Mouse (Mus musculus) lung, adult 2 months (tissue): Measurements from ENCODE around the gene Gramd4. TPM values are rescaled to one million over a fixed set of nuclear protein-coding genes. Genes with fewer than 3 reads are reported as not detected.
A peak's percentile ranks its signal among the peaks of the same experiment; 100 is the strongest.

Source experiments
- DNase-seq: peaks from one replicate; pipeline ENCODE4 v3.0.0; 2022
- H3K4me1 ChIP-seq: fragments of 200-500 bp; 2 replicates; pipeline ENCODE4 v1.6.1; 2011; ENCODE audit warnings: low read length; ENCODE audit not compliant: control insufficient read depth, insufficient read depth
- H3K4me3 ChIP-seq: fragments of 200-500 bp; replicated peaks from 2 replicates; pipeline ENCODE3; 2011; ENCODE audit warnings: low read depth, mild to moderate bottlenecking, control low read depth, low read length; ENCODE audit errors: extremely low read depth
- CTCF ChIP-seq: fragments of 200-500 bp; IDR thresholded peaks from 2 replicates; pipeline ENCODE4 v1.5.1; 2011; ENCODE audit warnings: mild to moderate bottlenecking, low read length, control low read depth; ENCODE audit not compliant: insufficient read depth
- POLR2A ChIP-seq: fragments of 200-500 bp; IDR thresholded peaks from 2 replicates; pipeline ENCODE4 v1.6.1; 2011; ENCODE audit warnings: low read depth, mild to moderate bottlenecking, control low read depth, low read length, borderline replicate concordance; ENCODE audit errors: extremely low read depth
- WGBS: fragments of 180-500 bp; shearing (Covaris S2); methylation state at CpG from one replicate; pipeline ENCODE4 v1.1.7; 2018; 5-methylcytosine and 5-hydroxymethylcytosine counted together
- polyA plus RNA-seq: library from polyadenylated mRNA; depleted of rRNA; stranded (reverse); fragments of >200 nt; gene quantifications from 2 replicates; pipeline ENCODE4 v1.2.3, GENCODE M21; 2012

Gene Gramd4
- polyA plus RNA-seq, 1 experiment = 24.4 TPM

DNA sequence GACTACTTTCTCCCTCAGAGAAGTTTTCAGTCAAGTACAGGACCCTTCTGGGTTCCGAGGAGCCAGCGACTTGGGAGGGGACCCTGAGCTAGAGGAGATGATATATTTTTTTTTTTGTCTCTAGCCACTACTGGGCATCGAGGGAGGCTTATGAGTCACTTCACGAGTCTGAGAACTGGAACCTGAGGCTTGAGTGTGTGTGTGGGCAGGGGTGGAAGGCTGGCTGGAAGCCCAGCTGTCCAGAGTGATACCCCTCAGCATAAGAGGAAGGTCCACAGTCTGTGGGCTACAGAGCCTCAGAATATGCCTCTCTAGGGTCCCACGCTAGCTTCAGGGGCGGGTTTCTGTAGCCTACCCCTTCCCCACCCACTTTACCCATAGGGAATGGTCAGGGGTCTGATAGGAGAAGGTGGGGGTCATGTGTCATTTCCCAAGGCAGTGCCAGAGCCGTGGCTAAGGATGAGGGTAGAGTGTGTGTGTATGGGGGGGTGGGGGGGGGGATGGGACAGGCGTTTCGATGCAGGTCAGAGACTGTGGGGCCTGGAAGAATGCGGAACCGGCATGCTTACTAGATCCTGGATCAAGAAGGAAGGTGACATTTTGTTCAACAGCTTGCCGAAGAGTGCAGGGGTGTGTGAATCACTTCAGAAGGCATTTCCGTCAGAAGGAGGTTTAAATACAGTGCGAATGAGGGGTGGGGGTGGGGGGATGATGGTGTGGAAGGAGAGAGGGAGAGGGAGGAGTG, 9.5 kb downstream of the Gramd4 start:
- no peak for DNase-seq
- no peak for TF ChIP-seq CTCF
- TF ChIP-seq POLR2A = no peak
- Histone ChIP-seq H3K4me1 (peaks cover 11% of the 10 kb centered on the region), H3K4me3 (no peak overlapping the region)
- WGBS = 31% methylated on average over 14 of the region's 14 CpGs

DNA sequence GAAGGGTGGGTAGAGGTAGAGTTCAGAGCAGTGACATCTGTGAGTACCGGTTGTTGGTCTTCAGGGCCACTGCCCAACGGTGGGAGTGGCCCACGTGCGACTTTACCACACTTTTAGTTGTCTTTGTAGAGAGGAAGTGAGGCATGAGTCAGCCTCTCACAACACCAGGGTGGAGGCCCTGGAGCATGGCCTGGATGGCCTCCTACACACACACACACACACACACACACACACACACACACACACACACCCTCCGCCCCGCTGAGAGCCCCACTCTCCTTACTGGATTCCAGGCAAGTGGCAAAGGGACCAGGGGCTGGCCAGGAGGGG, 10.1 kb downstream of the Gramd4 start:
- no peak for TF ChIP-seq CTCF
- TF ChIP-seq POLR2A = no peak
- WGBS = 9% methylated on average over 6 of the region's 6 CpGs
- no peak for DNase-seq
- Histone ChIP-seq H3K4me1 (peaks cover 11% of the 10 kb centered on the region), H3K4me3 (no peak overlapping the region)

DNA sequence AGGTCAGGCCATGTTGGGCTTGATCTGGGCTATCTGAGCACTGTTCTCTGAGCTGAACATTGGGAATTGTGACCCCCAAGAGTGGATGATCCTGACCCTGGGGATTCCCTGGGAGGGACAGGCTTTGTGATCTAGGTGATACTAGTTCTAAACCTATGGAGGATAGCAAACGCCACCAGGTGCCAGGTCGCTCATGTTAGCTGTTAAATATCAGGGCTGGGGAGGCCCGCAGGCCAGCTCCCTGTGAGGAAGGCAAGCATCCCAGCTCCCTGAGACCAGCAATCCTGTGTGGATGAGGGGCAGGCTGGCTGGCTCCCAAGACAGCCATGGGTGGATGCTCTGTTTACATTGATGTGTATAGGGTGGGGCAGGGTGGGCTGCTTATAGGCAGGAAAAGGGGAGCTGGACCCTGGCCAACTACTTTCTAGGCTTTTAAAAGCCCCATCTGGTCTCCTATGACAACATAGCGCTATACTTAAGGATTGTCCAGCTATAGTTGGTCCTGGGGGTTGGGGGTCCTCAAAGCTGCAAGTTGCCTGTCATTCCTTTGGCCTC, 10.5 kb downstream of the Gramd4 start:
- Histone ChIP-seq H3K4me3 (no peak overlapping the region), H3K4me1 (peaks cover 11% of the 10 kb centered on the region)
- WGBS = 67% methylated on average over 4 of the region's 4 CpGs
- no peak for DNase-seq
- no peak for TF ChIP-seq CTCF
- TF ChIP-seq POLR2A = no peak

DNA sequence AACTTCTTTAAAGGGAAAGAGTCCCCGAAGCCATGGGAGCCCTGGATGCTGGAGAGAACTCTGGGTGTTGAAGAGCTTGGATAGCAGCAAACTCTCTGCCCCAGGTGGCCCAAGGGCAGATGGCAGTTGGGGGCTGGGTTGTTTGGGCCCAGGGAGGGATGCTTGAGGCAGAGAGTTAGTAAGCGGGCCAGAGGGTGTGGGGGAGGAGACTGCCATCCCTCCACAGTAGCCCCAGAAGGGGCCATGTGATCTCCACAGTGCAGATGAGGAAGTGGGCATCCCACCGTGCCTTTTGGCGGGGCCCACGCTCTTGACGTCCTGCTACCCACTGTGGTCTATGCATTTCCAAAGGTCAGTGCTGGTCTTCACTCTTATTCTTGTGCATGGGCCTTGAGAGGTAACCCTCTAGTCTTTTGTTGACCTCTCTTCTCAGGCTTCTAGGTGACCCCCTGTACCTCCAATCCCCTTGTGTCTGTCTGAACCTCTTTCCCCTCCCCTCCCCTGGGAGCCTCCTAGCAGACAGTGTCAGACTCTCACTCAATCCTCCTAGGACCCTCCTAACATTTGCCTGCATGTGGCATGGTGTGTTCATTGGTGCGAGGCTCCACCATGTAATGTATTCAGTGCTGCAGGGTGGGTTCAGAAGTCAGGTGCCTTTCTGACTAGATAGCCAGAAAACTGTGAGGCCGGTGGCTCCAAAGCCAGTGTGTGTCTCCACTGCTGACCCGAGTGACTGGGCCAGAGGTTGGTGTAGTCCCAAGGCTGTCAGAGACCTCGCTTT, 11.7 kb downstream of the Gramd4 start:
- Histone ChIP-seq H3K4me1 (peaks cover 11% of the 10 kb centered on the region), H3K4me3 (no peak overlapping the region)
- no peak for TF ChIP-seq CTCF
- WGBS = 83% methylated on average over 10 of the region's 10 CpGs
- no peak for DNase-seq

DNA sequence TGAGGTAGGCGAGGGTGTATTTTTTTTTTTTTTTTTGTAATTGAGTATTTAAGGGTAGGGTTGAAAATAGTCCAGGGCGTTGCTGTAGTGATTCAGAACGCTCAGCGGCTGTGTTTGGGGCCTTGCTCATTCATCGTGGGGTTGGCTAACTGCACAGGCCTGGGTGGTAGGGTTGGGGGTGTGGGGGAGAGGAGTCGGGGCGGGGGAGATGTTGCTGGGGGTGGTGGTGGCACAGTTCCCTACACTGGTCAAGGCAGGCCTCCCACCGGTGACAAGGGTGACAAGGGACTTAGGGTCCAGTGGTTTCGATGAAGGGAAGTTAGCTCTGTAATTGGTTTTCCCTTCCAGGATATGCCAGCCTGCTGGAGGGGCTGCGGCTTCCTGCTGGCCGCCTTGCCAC, 12.9 kb downstream of the Gramd4 start:
- no peak for DNase-seq
- WGBS = 52% methylated on average over 11 of the region's 11 CpGs
- Histone ChIP-seq H3K4me3 (no peak overlapping the region), H3K4me1 (peaks cover 11% of the 10 kb centered on the region)
- no peak for TF ChIP-seq POLR2A
- no peak for TF ChIP-seq CTCF

DNA sequence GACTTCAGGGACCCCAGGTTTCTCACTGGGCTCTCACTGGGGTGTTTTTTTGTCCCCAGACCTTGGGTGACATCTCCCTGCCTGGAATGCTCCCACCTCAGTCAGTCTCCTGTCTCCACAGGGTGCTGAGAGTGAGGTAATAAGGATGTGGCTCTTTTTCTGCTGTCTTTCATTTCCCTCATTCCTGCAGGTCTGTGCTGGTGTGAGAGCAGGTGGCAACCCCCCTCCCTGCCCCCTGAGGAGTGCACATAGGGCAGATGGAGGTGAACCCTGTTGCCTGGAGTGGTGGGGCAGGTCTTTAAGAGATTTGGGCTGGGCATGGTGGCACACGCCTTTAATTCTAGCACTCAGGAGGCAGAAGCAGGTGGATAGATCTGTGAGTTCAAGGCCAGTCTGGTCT, 13.7 kb downstream of the Gramd4 start:
- H3K4me1 ChIP-seq = peaks cover 11% of the 10 kb centered on the region
- no peak for TF ChIP-seq CTCF
- no peak for TF ChIP-seq POLR2A
- no peak overlapping the region for H3K4me3 ChIP-seq
- 72% methylated on average over 1 of the region's 1 CpGs for WGBS
- DNase-seq = no peak

DNA sequence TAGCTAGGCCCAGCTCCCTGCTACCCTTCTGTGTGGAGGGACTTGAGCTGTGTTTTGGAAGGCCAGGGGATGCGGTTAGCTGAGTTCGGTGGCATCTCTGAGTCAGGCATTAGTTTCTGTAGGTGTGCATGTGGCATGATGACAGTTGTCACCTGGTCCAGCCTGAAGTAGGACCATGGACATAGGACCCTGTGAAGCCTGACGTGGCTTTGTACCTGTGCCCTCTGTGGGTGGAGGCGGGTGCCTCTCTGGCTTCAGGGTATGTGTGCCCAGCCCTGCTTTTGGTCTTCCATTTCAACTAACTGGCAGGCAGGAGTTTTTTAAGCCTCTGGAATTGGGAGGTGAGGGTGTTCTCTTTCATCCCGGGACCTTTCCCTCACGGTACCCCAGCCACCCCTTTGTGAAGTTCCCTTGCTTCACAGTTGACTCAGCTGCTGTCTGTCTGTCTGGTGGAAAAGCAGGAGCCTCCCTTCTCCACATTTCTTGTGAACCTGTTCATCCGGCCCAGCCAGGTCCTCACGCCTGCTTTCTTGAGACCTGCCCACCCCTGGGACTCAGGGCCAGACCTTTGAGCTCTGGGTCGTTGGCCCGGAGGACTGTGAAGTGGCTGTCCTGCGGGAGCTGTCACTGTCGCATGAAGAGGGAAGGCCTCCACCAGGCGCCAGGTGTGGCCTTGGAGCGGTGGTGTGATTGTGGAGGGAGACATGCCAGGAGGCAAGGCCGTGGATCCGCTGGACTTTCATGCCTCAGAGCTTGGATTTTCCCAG, 16.9 kb downstream of the Gramd4 start:
- Histone ChIP-seq H3K4me1 (no peaks in the 10 kb centered on the region; the same call in none of the 2 replicates), H3K4me3 (no peak overlapping the region)
- TF ChIP-seq CTCF (no peak), POLR2A (no peak)
- peak; percentile 46 for DNase-seq
- 71% methylated on average over 16 of the region's 16 CpGs for WGBS

DNA sequence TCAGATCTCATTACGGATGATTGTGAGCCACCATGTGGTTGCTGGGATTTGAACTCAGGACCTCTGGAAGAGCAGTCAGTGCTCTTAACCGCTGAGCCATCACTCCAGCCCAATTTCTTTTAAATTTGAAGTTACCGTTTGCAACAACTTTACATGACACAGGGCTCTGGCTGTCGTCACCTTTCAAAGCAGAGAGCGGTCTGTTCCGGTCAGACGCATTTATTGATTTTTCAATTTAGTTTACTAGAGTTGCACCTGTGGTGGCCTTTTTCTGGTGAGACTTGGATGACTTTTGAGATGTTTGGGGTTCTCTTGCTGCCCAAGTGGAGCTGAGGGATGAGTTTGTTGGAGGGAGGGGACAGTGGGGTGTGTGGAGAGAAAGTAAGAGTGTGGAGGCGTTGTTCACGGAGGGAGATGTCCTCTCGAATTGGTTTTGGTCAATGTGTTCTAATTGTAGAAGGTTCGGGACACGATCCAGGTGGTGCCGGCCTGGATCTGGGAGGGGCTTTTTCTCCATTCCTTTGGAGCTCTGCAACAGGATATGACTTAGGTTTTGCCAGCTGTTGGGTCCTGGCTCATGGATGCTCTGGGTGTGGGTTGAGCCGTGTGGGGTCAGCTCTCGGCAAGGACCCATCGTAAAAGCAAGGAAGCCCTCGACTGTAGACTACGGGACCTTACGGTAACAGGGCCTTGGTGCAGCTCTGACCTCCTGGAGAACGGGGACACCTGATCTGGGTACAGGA, 18.0 kb downstream of the Gramd4 start:
- 85% methylated on average over 20 of the region's 20 CpGs for WGBS
- TF ChIP-seq CTCF (no peak), POLR2A (no peak)
- Histone ChIP-seq H3K4me1 (no peaks in the 10 kb centered on the region; the same call in none of the 2 replicates), H3K4me3 (no peak overlapping the region)
- no peak for DNase-seq

DNA sequence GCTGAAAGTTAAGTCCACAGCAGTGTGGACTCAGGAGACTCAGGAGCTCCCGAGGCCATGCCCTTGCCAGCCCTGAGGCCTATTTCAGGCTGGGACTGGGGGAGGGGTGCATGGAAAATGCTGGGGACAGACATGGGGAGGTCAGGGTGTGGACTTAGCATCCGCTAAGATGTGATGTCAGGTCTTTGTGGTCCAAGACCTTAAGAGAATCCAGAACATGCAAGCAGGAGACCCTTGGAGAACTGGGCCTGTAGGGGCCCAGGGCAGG, 18.5 kb downstream of the Gramd4 start:
- no peak for DNase-seq
- WGBS = 93% methylated on average over 2 of the region's 2 CpGs

More for the DNA sequence above, 18.5 kb downstream of the Gramd4 start:
- H3K4me1 ChIP-seq = no peaks in the 10 kb centered on the region; the same call in 1 of the 2 replicates
- H3K4me3 ChIP-seq = no peak overlapping the region
- TF ChIP-seq CTCF = no peak
- TF ChIP-seq POLR2A = no peak
